Mouse (Mus musculus): ENCODE data around the gene Fgfr2.

Gene Fgfr2

GRCm38 (mm10) chr7:131045258-131045835 lies 2077.8 kb downstream of the Fgfr2 start:
- DNase-seq = peak; percentile 30 to 43

GRCm38 (mm10) chr7:131042657-131043056 lies 2080.5 kb downstream of the Fgfr2 start:
- DNase-seq = peak in 1 of 2 experiments; percentile 8

- peak in 1 of 2 experiments; percentile 4 for DNase-seq
Observed at GRCm38 (mm10) chr7:131040760-131041159, 2082.4 kb downstream of the Fgfr2 start.

GRCm38 (mm10) chr7:131037083-131037482 lies 2086.1 kb downstream of the Fgfr2 start:
- no peak for DNase-seq

- DNase-seq = no peak
Observed at GRCm38 (mm10) chr7:131036396-131036795, 2086.8 kb downstream of the Fgfr2 start.

GRCm38 (mm10) chr7:131031755-131032154 lies 2091.4 kb downstream of the Fgfr2 start, which contains the start of gene Dmbt1:
TSS of gene Dmbt1 (plus strand) at chr7:131032053.
- no peak for DNase-seq

- no peak for DNase-seq
Observed at GRCm38 (mm10) chr7:131027557-131027956, 2095.6 kb downstream of the Fgfr2 start.

- no peak for DNase-seq
Observed at GRCm38 (mm10) chr7:131024807-131025206, 2098.3 kb downstream of the Fgfr2 start.

GRCm38 (mm10) chr7:131019181-131019580 lies 2104.0 kb downstream of the Fgfr2 start:
- DNase-seq = peak; percentile 16 to 21

- DNase-seq = no peak
Observed at GRCm38 (mm10) chr7:131011901-131012300, 2111.2 kb downstream of the Fgfr2 start.

GRCm38 (mm10) chr7:131009178-131009577 lies 2114.0 kb downstream of the Fgfr2 start:
- no peak for DNase-seq

- no peak for DNase-seq
Observed at GRCm38 (mm10) chr7:131007221-131007620, 2115.9 kb downstream of the Fgfr2 start.

- DNase-seq = no peak
Observed at GRCm38 (mm10) chr7:131004071-131004470, 2119.1 kb downstream of the Fgfr2 start.

- DNase-seq = no peak
Observed at GRCm38 (mm10) chr7:131001976-131002726, 2121.0 kb downstream of the Fgfr2 start.

GRCm38 (mm10) chr7:130993907-130994306 lies 2129.2 kb downstream of the Fgfr2 start:
- peak in 1 of 2 experiments; percentile 43 for DNase-seq

- DNase-seq = no peak
Observed at GRCm38 (mm10) chr7:130991174-130991789, 2131.9 kb downstream of the Fgfr2 start.

- DNase-seq = no peak
Observed at GRCm38 (mm10) chr7:130989371-130989770, 2133.8 kb downstream of the Fgfr2 start.

GRCm38 (mm10) chr7:130988146-130988545 lies 2135.0 kb downstream of the Fgfr2 start:
- DNase-seq = no peak

- DNase-seq = no peak
Observed at GRCm38 (mm10) chr7:130985716-130986115, 2137.4 kb downstream of the Fgfr2 start.

GRCm38 (mm10) chr7:130985193-130985592 lies 2138.0 kb downstream of the Fgfr2 start:
- no peak for DNase-seq

GRCm38 (mm10) chr7:130984294-130984693 lies 2138.9 kb downstream of the Fgfr2 start:
- DNase-seq = no peak

GRCm38 (mm10) chr7:130982881-130983280 lies 2140.3 kb downstream of the Fgfr2 start:
- no peak for DNase-seq

- DNase-seq = no peak
Observed at GRCm38 (mm10) chr7:130982371-130982770, 2140.8 kb downstream of the Fgfr2 start.

GRCm38 (mm10) chr7:130980130-130980529 lies 2143.0 kb downstream of the Fgfr2 start:
- no peak for DNase-seq
